Mouse (Mus musculus) midbrain, embryonic 12.5 days (tissue): Measurements from ENCODE around the gene Gpsm1. TPM values are rescaled to one million over a fixed set of nuclear protein-coding genes. Genes with fewer than 3 reads are reported as not detected.

Source experiments
- ATAC-seq: fragments of 200-750 bp; cut with Nextera tagmentation; 2 replicates; pipeline ENCODE4 v1.8.0; 2017; ENCODE audit warnings: low read depth, moderate TSS enrichment, moderate library complexity; ENCODE audit not compliant: low FRiP score
- H3K27ac ChIP-seq: fragments of 300-500 bp; sonication (generic); replicated peaks from 2 replicates; pipeline ENCODE4 v1.5.1; 2016; ENCODE audit warnings: mild to moderate bottlenecking
- H3K27me3 ChIP-seq: fragments of 300-500 bp; sonication (generic); 2 replicates; pipeline ENCODE4 v1.6.1; 2016; ENCODE audit warnings: mild to moderate bottlenecking
- H3K36me3 ChIP-seq: fragments of 300-500 bp; sonication (generic); 2 replicates; pipeline ENCODE4 v1.6.1; 2016
- H3K4me1 ChIP-seq: fragments of 300-500 bp; sonication (generic); 2 replicates; pipeline ENCODE4 v1.6.1; 2016
- H3K4me2 ChIP-seq: fragments of 300-500 bp; sonication (generic); replicated peaks from 2 replicates; pipeline ENCODE4 v1.6.1; 2016; ENCODE audit warnings: mild to moderate bottlenecking, moderate library complexity
- H3K4me3 ChIP-seq: fragments of 300-500 bp; sonication (generic); 2 replicates; pipeline ENCODE4 v1.5.1; 2016; ENCODE audit warnings: mild to moderate bottlenecking
- H3K9ac ChIP-seq: fragments of 300-500 bp; sonication (generic); replicated peaks from 2 replicates; pipeline ENCODE4 v1.6.1; 2016; ENCODE audit warnings: mild to moderate bottlenecking, moderate library complexity
- H3K9me3 ChIP-seq: fragments of 300-500 bp; sonication (generic); 2 replicates; pipeline ENCODE4 v1.6.1; 2016; ENCODE audit warnings: mild to moderate bottlenecking
- WGBS: fragments of 180-500 bp; shearing (Covaris S2); methylation state at CpG from one replicate; pipeline ENCODE4 v1.1.7; 2016; 5-methylcytosine and 5-hydroxymethylcytosine counted together
- polyA plus RNA-seq: library from polyadenylated mRNA; unstranded; fragments of >200 nt; fragmentation: Nextera tagmentation; extraction: Ambion mirVana; gene quantifications from 2 replicates; pipeline ENCODE4 v1.2.1, GENCODE M21; 2016

Gpsm1 gene
- polyA plus RNA-seq, 1 experiment from 2014 or later: 129 TPM

GRCm38 (mm10) chr2:26313394-26313793 is 1.9 kb upstream of the Gpsm1 start:
- ATAC-seq: no peak
- Histone ChIP-seq H3K4me2 (no peak overlapping the region), H3K9ac (no peak overlapping the region), H3K4me3 (no peak overlapping the region), H3K9me3 (no peaks in the 10 kb centered on the region), H3K27ac (0 out of 2 replicates have a peak overlapping the region, but pooled peaks have one; percentile 25), H3K36me3 (no peaks in the 10 kb centered on the region), H3K27me3 (no peaks in the 10 kb centered on the region), H3K4me1 (peaks cover 43% of the 10 kb centered on the region)
- WGBS: 94% methylated on average over 1 of the region's 1 CpGs

GRCm38 (mm10) chr2:26314281-26315071 is 839 bp upstream of the Gpsm1 start:
- Histone ChIP-seq H3K4me1 (peaks cover 49% of the 10 kb centered on the region), H3K36me3 (0 out of 2 replicates have a peak, but pooled peaks cover 4% of the 10 kb centered on the region), H3K4me2 (peak overlapping the region; percentile 84), H3K9me3 (no peaks in the 10 kb centered on the region), H3K4me3 (peak overlapping the region; percentile 90), H3K27ac (peak overlapping the region; percentile 96), H3K9ac (peak overlapping the region; percentile 97), H3K27me3 (no peaks in the 10 kb centered on the region)
- WGBS: 68% methylated on average over 13 of the region's 13 CpGs
- ATAC-seq: no peak

GRCm38 (mm10) chr2:26315925-26316311 is 603 bp downstream of the Gpsm1 start:
- Histone ChIP-seq H3K27ac (peak overlapping the region; percentile 96), H3K4me1 (peaks cover 53% of the 10 kb centered on the region), H3K4me2 (peak overlapping the region; percentile 84), H3K27me3 (no peaks in the 10 kb centered on the region), H3K36me3 (0 out of 2 replicates have a peak, but pooled peaks cover 15% of the 10 kb centered on the region), H3K9ac (peak overlapping the region; percentile 97), H3K9me3 (no peaks in the 10 kb centered on the region), H3K4me3 (peak overlapping the region; percentile 90)
- no peak; the same call in 1 of the 2 replicates for ATAC-seq
- 1% methylated on average over 11 of the region's 11 CpGs for WGBS

GRCm38 (mm10) chr2:26316576-26317246 is 1.4 kb downstream of the Gpsm1 start:
- Histone ChIP-seq H3K27ac (peak overlapping the region; percentile 96), H3K4me1 (peaks cover 59% of the 10 kb centered on the region), H3K4me3 (peak overlapping the region; percentile 90), H3K36me3 (0 out of 2 replicates have a peak, but pooled peaks cover 15% of the 10 kb centered on the region), H3K9ac (peak overlapping the region; percentile 97), H3K4me2 (peak overlapping the region; percentile 84), H3K27me3 (no peaks in the 10 kb centered on the region), H3K9me3 (no peaks in the 10 kb centered on the region)
- 60% methylated on average over 9 of the region's 9 CpGs for WGBS
- no peak for ATAC-seq

- no peaks in the 10 kb centered on the region for H3K9me3 ChIP-seq
- H3K4me2 ChIP-seq: peak overlapping the region; percentile 84
- H3K4me3 ChIP-seq: peak overlapping the region; percentile 90
- H3K27me3 ChIP-seq: no peaks in the 10 kb centered on the region
- peaks cover 17% of the 10 kb centered on the region for H3K36me3 ChIP-seq
- 82% methylated on average over 3 of the region's 3 CpGs for WGBS
- ATAC-seq: no peak
- H3K4me1 ChIP-seq: peaks cover 59% of the 10 kb centered on the region
- H3K9ac ChIP-seq: peak overlapping the region; percentile 97; the same call in 1 of the 2 replicates
- H3K27ac ChIP-seq: no peak overlapping the region
These were observed 2.1 kb downstream of the Gpsm1 start for GRCm38 (mm10) chr2:26317371-26317770.

GRCm38 (mm10) chr2:26317991-26318672 is 2.8 kb downstream of the Gpsm1 start:
- no peaks in the 10 kb centered on the region for H3K9me3 ChIP-seq
- H3K27me3 ChIP-seq: no peaks in the 10 kb centered on the region
- no peak overlapping the region for H3K27ac ChIP-seq
- H3K4me1 ChIP-seq: peaks cover 59% of the 10 kb centered on the region
- peak overlapping the region; percentile 97; the same call in 1 of the 2 replicates for H3K9ac ChIP-seq
- peak overlapping the region; percentile 90 for H3K4me3 ChIP-seq
- peak overlapping the region; percentile 84 for H3K4me2 ChIP-seq
- ATAC-seq: no peak
- 91% methylated on average over 3 of the region's 3 CpGs for WGBS
- H3K36me3 ChIP-seq: peaks cover 25% of the 10 kb centered on the region

- Histone ChIP-seq H3K4me2 (no peak overlapping the region), H3K27ac (no peak overlapping the region), H3K9ac (no peak overlapping the region), H3K4me1 (peaks cover 59% of the 10 kb centered on the region), H3K9me3 (no peaks in the 10 kb centered on the region), H3K36me3 (peaks cover 34% of the 10 kb centered on the region), H3K27me3 (no peaks in the 10 kb centered on the region), H3K4me3 (no peak overlapping the region)
- WGBS: 92% methylated on average over 9 of the region's 9 CpGs
- no peak for ATAC-seq
These were observed 3.8 kb downstream of the Gpsm1 start for GRCm38 (mm10) chr2:26319109-26319508.

GRCm38 (mm10) chr2:26319519-26320244 is 4.4 kb downstream of the Gpsm1 start:
- no peaks in the 10 kb centered on the region for H3K27me3 ChIP-seq
- no peak overlapping the region for H3K9ac ChIP-seq
- no peak overlapping the region for H3K4me3 ChIP-seq
- ATAC-seq: no peak
- H3K4me2 ChIP-seq: no peak overlapping the region
- H3K36me3 ChIP-seq: peaks cover 40% of the 10 kb centered on the region
- H3K4me1 ChIP-seq: peaks cover 56% of the 10 kb centered on the region
- no peaks in the 10 kb centered on the region for H3K9me3 ChIP-seq
- WGBS: 84% methylated on average over 13 of the region's 13 CpGs
- no peak overlapping the region for H3K27ac ChIP-seq

- H3K36me3 ChIP-seq: peaks cover 48% of the 10 kb centered on the region
- no peak overlapping the region for H3K27ac ChIP-seq
- H3K4me1 ChIP-seq: peaks cover 50% of the 10 kb centered on the region
- 91% methylated on average over 14 of the region's 14 CpGs for WGBS
- H3K27me3 ChIP-seq: no peaks in the 10 kb centered on the region
- no peak for ATAC-seq
- H3K9me3 ChIP-seq: no peaks in the 10 kb centered on the region
- no peak overlapping the region for H3K4me3 ChIP-seq
- no peak overlapping the region for H3K4me2 ChIP-seq
- no peak overlapping the region for H3K9ac ChIP-seq
These were observed 5.2 kb downstream of the Gpsm1 start for GRCm38 (mm10) chr2:26320245-26321185.

GRCm38 (mm10) chr2:26323589-26324325 is 8.4 kb downstream of the Gpsm1 start:
- WGBS: 93% methylated on average over 13 of the region's 13 CpGs

More at GRCm38 (mm10) chr2:26323589-26324325, 8.4 kb downstream of the Gpsm1 start:
- Histone ChIP-seq H3K4me2 (no peak overlapping the region), H3K9me3 (no peaks in the 10 kb centered on the region), H3K4me1 (peaks cover 24% of the 10 kb centered on the region), H3K27ac (no peak overlapping the region), H3K36me3 (peaks cover 72% of the 10 kb centered on the region), H3K4me3 (no peak overlapping the region), H3K9ac (no peak overlapping the region), H3K27me3 (no peaks in the 10 kb centered on the region)
- no peak for ATAC-seq
